Mouse (Mus musculus) stomach, embryonic 16.5 days (tissue): Measurements from ENCODE around the gene Wdfy2. TPM values are rescaled to one million over a fixed set of nuclear protein-coding genes. Genes with fewer than 3 reads are reported as not detected.

Experiments
- ATAC-seq: fragments of 200-750 bp; cut with Nextera tagmentation; 2 replicates; pipeline ENCODE4 v1.8.0; 2017; ENCODE audit warnings: moderate number of reproducible peaks, moderate TSS enrichment; ENCODE audit not compliant: insufficient read depth, low FRiP score
- H3K27ac ChIP-seq: fragments of 300-500 bp; sonication (generic); 2 replicates; pipeline ENCODE4 v1.5.1; 2014; ENCODE audit warnings: low read length
- H3K27me3 ChIP-seq: fragments of 300-500 bp; sonication (generic); 2 replicates; pipeline ENCODE4 v1.6.1; 2014; ENCODE audit warnings: low read length, control low read depth, mixed read lengths; ENCODE audit not compliant: control insufficient read depth, insufficient read depth
- H3K36me3 ChIP-seq: fragments of 300-500 bp; sonication (generic); 2 replicates; pipeline ENCODE4 v1.6.1; 2014; ENCODE audit warnings: low read length; ENCODE audit not compliant: control insufficient read depth, insufficient read depth
- H3K4me1 ChIP-seq: fragments of 300-500 bp; sonication (generic); 2 replicates; pipeline ENCODE4 v1.6.1; 2014; ENCODE audit warnings: low read length, control low read depth, mixed read lengths; ENCODE audit not compliant: control insufficient read depth, insufficient read depth
- H3K4me2 ChIP-seq: fragments of 300-500 bp; sonication (generic); 2 replicates; pipeline ENCODE4 v1.6.1; 2014; ENCODE audit warnings: low read depth, low read length, mixed read lengths
- H3K4me3 ChIP-seq: fragments of 300-500 bp; sonication (generic); replicated peaks from 2 replicates; pipeline ENCODE4 v1.5.1; 2014; ENCODE audit warnings: mild to moderate bottlenecking, low read length
- H3K9ac ChIP-seq: fragments of 300-500 bp; sonication (generic); 2 replicates; pipeline ENCODE4 v1.6.1; 2014; ENCODE audit warnings: low read length
- H3K9me3 ChIP-seq: fragments of 300-500 bp; sonication (generic); replicated peaks from 2 replicates; pipeline ENCODE4 v1.6.1; 2016; ENCODE audit warnings: low read length, control low read depth; ENCODE audit not compliant: control insufficient read depth
- WGBS: fragments of 180-500 bp; shearing (Covaris S2); extraction: QIAGEN DNeasy Blood & Tissue Kit; methylation state at CpG from one replicate; pipeline ENCODE4 v1.1.7; 2014; 5-methylcytosine and 5-hydroxymethylcytosine counted together
- polyA plus RNA-seq: library from polyadenylated mRNA; unstranded; fragments of >200 nt; fragmentation: Nextera tagmentation; extraction: Ambion mirVana; gene quantifications from 2 replicates; pipeline ENCODE4 v1.2.1, GENCODE M21; 2015

Gene Wdfy2
- polyA plus RNA-seq, 1 experiment from 2014 or later, result 6.4 TPM

DNA sequence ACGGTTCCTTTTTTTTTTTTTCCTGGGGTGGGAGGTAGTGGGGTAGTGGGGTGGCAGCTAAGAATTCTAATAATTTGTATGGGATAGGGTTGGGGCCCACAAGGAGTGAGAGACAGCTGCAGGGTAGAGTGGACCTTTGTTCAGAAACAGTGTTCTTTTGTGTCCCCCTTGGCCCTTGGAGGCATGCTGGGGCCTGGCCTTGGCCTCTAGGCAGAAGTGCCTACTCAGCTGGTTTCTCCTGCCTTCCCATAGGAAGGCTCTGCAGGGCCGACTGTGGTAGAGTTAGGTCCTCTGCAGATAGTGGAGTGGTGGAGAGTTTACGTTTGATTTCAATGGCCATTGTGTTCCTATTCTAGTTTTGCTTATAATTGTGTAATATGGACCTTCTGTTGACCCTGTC lies 30.8 kb downstream of the Wdfy2 start:
- 63% methylated on average over 3 of the region's 3 CpGs for WGBS

DNA sequence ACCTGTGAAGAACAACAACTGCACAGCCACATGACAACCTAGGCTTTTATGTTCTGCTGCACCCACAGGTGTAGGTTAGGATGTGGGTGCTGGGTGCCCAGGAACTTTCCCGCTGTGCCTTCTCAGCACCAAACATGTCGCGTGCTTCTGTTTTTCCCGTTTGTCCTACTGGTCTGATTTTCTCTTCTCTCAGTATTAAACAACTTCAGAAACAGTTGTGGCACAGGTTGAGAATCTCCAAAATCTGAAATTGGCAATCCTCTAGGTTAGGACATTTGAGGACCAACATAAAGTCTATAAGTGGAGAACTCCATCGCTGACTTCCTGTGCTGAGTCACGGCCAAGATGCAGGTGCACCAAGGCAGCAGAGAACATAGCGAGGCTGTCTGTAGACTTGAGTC lies 32.8 kb downstream of the Wdfy2 start:
- no peaks in the 10 kb centered on the region for H3K4me1 ChIP-seq
- peaks cover 8% of the 10 kb centered on the region for H3K9me3 ChIP-seq
- no peak overlapping the region for H3K4me3 ChIP-seq
- no peaks in the 10 kb centered on the region for H3K36me3 ChIP-seq
- ATAC-seq, result no peak
- no peak overlapping the region for H3K27ac ChIP-seq
- H3K27me3 ChIP-seq, result no peaks in the 10 kb centered on the region
- no peak overlapping the region for H3K4me2 ChIP-seq
- WGBS, result 92% methylated on average over 7 of the region's 7 CpGs
- H3K9ac ChIP-seq, result no peak overlapping the region

More for the DNA sequence above, 30.8 kb downstream of the Wdfy2 start:
- Histone ChIP-seq H3K27me3 (no peaks in the 10 kb centered on the region), H3K9ac (no peak overlapping the region), H3K27ac (no peak overlapping the region), H3K4me3 (no peak overlapping the region), H3K36me3 (no peaks in the 10 kb centered on the region), H3K4me2 (no peak overlapping the region), H3K9me3 (peaks cover 8% of the 10 kb centered on the region), H3K4me1 (0 out of 2 replicates have a peak, but pooled peaks cover 2% of the 10 kb centered on the region)
- peak; percentile 33; the same call in 1 of the 2 replicates for ATAC-seq

DNA sequence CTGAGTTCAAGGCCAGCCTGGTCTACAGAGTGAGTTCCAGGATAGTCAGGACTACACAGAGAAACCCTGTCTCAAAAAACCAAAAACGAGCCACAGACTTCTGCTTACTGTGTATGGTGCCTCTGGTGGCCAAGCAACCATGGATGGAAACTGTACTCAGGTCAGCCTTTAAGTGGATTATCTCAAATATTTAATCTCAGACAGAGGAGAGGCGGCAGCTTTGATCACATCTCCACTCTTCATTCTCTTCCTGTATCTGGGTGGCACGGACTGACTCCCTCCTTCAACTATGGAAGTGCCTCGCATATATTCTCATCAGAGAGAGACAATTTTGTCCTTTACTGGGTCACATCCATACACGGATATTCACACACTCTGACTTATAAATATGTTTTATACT lies 34.0 kb downstream of the Wdfy2 start:
- no peaks in the 10 kb centered on the region for H3K4me1 ChIP-seq
- no peak overlapping the region for H3K4me3 ChIP-seq
- H3K9ac ChIP-seq, result no peak overlapping the region
- H3K27me3 ChIP-seq, result no peaks in the 10 kb centered on the region
- H3K9me3 ChIP-seq, result peaks cover 8% of the 10 kb centered on the region
- H3K4me2 ChIP-seq, result no peak overlapping the region
- H3K36me3 ChIP-seq, result no peaks in the 10 kb centered on the region
- 89% methylated on average over 5 of the region's 5 CpGs for WGBS
- no peak for ATAC-seq
- H3K27ac ChIP-seq, result no peak overlapping the region

DNA sequence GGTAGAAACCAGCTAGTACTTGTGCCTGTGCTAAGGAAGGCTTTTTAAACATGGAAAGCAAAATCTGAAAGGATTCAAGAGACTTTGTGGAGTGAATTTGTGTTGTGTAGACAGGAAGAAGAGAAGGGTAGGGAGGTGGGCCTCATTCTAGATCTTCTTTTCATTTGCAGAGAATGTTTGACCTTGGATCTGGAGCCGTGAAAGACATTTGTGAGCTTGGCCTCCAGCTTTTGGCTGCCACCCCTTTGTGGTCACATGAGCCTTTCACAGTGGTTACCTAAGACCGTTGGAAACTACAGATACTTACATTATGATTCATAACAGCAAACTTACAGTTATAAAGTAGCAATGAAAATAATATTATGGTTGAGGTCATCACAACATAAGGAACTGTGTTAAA lies 34.5 kb downstream of the Wdfy2 start:
- Histone ChIP-seq H3K4me3 (no peak overlapping the region), H3K4me1 (no peaks in the 10 kb centered on the region), H3K4me2 (no peak overlapping the region), H3K27ac (no peak overlapping the region), H3K9ac (no peak overlapping the region), H3K27me3 (no peaks in the 10 kb centered on the region), H3K36me3 (no peaks in the 10 kb centered on the region), H3K9me3 (peaks cover 8% of the 10 kb centered on the region)
- WGBS, result 54% methylated on average over 2 of the region's 2 CpGs
- no peak for ATAC-seq

DNA sequence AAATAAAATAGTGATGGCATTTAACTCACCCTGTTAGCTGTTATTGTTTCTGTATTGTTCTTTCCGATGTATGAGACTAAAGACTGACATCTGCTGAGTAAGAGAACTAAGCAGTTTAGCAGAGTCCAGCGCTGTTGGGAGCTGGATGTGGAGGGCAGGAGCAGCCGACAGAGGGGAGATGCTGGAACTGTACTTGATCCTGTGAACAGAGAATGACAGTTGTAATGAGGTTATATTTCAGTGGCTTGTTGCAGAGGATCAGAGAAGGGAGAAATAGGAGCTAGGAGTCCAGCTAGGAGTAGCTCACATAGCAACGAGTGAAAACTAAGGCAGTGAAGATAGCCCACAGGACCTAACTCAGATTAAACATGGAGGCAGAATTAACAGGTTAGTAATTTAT lies 36.3 kb downstream of the Wdfy2 start:
- 70% methylated on average over 4 of the region's 4 CpGs for WGBS
- H3K4me2 ChIP-seq, result no peak overlapping the region
- H3K36me3 ChIP-seq, result no peaks in the 10 kb centered on the region
- no peak for ATAC-seq
- H3K4me1 ChIP-seq, result no peaks in the 10 kb centered on the region
- H3K27me3 ChIP-seq, result no peaks in the 10 kb centered on the region
- no peak overlapping the region for H3K4me3 ChIP-seq
- H3K27ac ChIP-seq, result no peak overlapping the region
- H3K9ac ChIP-seq, result no peak overlapping the region
- peaks cover 8% of the 10 kb centered on the region for H3K9me3 ChIP-seq

DNA sequence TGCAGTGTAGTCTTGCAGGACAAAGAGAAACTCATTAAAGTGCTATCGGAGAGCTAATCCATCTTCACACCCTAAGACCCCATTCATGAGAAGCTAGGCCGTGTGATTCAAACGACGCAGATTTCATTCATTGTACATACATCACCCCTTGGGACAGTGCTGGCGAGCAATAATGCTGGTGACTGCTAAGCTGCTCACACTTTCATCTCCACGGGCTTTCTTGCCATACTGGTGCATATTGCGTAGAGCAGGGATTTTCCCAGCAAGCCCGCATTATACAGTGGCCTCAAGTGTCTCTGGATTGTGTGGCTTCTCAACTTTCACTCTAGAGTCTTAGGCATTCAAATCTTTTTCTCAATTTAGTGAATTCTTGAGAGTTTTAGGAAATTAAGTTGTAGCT lies 36.9 kb downstream of the Wdfy2 start:
- WGBS, result 75% methylated on average over 8 of the region's 8 CpGs
- H3K27ac ChIP-seq, result no peak overlapping the region
- 0 out of 2 replicates have a peak, but pooled peaks cover 2% of the 10 kb centered on the region for H3K4me1 ChIP-seq
- no peak for ATAC-seq
- no peaks in the 10 kb centered on the region for H3K27me3 ChIP-seq
- H3K4me3 ChIP-seq, result no peak overlapping the region
- no peaks in the 10 kb centered on the region for H3K36me3 ChIP-seq
- H3K9ac ChIP-seq, result no peak overlapping the region
- H3K4me2 ChIP-seq, result no peak overlapping the region
- peaks cover 8% of the 10 kb centered on the region for H3K9me3 ChIP-seq

DNA sequence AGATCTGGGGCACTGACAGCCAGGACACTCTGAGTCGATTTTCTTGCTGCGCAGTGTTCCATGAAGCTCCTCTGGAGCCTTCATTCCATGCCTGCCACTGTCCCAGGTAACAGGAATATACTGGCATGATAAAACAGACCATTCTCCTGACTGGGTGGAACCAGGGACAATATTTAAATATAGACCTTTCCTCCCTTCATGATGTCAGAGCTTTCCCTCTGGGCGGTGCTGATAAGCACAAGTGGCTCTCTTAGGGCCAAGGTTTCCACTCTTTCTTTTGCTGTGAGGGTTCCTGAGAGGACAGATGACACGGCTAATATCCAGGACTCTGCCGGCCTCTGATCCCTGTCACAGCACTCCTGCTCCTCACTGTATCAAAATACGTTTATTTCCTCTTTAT lies 40.6 kb downstream of the Wdfy2 start:
- Histone ChIP-seq H3K4me2 (no peak overlapping the region), H3K27ac (no peak overlapping the region), H3K4me1 (0 out of 2 replicates have a peak, but pooled peaks cover 3% of the 10 kb centered on the region), H3K9ac (no peak overlapping the region), H3K36me3 (no peaks in the 10 kb centered on the region), H3K9me3 (no peaks in the 10 kb centered on the region), H3K4me3 (no peak overlapping the region), H3K27me3 (no peaks in the 10 kb centered on the region)
- ATAC-seq, result no peak
- 70% methylated on average over 6 of the region's 6 CpGs for WGBS

DNA sequence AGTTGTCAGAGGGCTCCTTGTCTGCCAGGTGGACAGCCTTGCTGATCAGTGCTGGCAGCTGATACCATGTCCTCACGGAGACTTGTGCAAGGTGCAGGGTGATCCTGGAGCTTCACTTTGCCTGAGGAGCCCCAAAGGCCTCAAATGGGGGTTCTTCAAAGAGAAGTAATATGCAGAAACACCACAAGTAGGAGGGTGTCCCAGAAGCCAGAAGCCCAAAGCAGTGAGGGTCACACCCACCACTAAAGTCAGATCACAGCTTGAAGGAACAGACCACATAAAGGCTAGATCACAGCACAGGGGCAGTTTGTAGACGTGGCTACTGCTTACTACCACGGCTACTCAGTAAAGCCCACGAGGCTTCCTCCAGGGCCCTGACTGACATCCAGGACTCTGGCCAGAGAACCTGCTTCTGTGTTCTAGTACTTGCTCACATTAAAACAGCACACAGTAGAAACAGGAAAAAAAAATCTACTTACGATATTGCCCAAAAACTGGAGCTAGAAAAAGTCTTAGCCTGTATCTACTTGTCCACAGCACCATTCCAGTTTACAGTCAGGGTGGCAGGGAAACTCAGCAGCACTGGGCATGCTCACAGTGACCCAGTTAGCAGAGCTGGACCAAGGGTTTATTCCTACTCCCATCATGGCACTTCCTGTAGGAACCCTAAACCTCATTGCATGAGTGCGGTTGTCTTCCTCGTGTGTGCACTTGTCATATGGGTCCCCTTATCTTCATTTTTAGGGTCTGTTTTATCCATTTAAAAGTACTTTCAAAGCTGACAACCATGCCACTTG lies 41.4 kb downstream of the Wdfy2 start:
- no peak for ATAC-seq
- Histone ChIP-seq H3K36me3 (no peaks in the 10 kb centered on the region), H3K27ac (no peak overlapping the region), H3K4me2 (no peak overlapping the region), H3K4me3 (no peak overlapping the region), H3K27me3 (no peaks in the 10 kb centered on the region), H3K4me1 (0 out of 2 replicates have a peak, but pooled peaks cover 3% of the 10 kb centered on the region), H3K9ac (no peak overlapping the region), H3K9me3 (no peaks in the 10 kb centered on the region)
- WGBS, result 64% methylated on average over 7 of the region's 7 CpGs

DNA sequence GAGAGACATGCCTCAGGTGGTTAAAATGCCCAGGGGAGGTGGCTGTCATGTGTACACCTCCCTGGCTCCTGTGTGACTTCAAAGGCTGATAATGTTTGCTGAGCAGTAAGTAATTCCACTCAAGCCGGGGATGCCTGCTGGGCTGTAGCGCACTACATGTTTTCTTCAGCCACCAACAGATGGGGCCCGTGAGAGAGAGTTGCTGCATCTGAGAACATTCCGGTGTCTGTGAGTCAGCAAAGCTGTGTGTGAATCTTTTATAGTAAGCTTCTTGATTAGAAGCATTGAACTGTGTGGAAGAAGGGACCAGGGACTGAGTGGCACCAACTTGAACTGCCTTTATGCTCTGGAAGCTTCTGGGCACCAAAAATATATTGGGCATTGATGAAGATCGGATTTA lies 42.0 kb downstream of the Wdfy2 start:
- peaks cover 6% of the 10 kb centered on the region; the same call in 1 of the 2 replicates for H3K4me1 ChIP-seq
- 17% methylated on average over 5 of the region's 5 CpGs for WGBS
- no peaks in the 10 kb centered on the region for H3K9me3 ChIP-seq
- H3K36me3 ChIP-seq, result no peaks in the 10 kb centered on the region
- H3K9ac ChIP-seq, result no peak overlapping the region
- no peak overlapping the region for H3K4me2 ChIP-seq
- no peak overlapping the region for H3K27ac ChIP-seq
- peak; percentile 73; the same call in 1 of the 2 replicates for ATAC-seq
- H3K27me3 ChIP-seq, result no peaks in the 10 kb centered on the region
- H3K4me3 ChIP-seq, result no peak overlapping the region
